Mouse (Mus musculus): ENCODE measurements around the gene Rpl39. TPM values are rescaled to one million over a fixed set of nuclear protein-coding genes. Genes with fewer than 3 reads are reported as not detected.

Rpl39 gene
- polyA plus RNA-seq, 3 experiments from 2014 or later = 704 to 1,016 (median 774) TPM

GRCm38 (mm10) chrX:37063902-37064301 is 21.3 kb downstream of the Rpl39 start:
- ATAC-seq = no peak

DNA sequence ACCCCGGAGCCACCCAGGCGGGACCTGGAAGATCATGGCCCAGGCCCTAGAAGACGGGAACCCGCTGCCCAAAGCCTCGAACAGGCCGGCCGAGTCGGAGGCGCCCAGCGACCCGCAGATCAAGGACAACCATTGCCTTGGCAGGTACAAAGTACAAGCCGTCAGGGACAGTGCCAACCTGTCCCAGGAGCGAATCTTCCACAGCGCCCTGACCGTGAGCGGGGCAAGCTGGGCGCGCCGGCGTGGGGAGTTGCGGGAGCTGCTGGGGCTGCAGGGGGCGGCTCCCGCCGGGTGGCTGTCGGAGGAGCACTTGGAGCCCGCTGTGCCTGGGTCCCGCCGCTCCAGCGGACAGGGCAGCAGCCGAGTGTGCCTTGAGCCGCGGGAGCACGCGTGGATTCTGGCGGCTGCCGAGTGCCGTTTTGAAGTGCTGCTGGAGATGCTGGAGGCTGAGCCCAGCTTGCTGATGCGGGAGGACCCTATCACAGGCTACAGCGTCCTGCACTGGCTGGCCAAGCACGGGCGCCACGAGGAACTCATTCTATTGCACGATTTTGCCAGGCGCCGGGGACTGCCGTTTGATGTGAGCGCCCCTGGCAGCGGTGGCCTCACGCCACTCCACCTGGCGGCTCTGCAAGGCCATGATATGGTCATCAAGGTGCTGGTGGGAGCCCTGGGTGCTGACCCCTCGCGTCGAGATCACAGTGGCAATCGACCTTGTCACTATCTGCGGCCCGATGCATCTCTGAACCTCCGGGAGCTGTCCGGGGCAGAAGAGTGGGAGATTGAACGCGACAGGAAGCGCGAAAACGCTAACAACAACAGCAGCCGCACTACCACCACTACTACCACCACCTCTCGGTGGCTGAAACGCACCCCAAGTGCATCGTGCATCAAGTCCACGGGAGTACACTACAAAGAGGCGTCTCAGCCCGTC is 36.0 kb downstream of the Rpl39 start:
- no peak for ATAC-seq

GRCm38 (mm10) chrX:37048066-37048889 is 36.9 kb downstream of the Rpl39 start, which contains the start of gene Sowahd:
Sowahd (plus strand) TSS chrX:37048845.
- no peak for ATAC-seq

- ATAC-seq = no peak
Observed at GRCm38 (mm10) chrX:37042726-37043125, 42.5 kb downstream of the Rpl39 start.

Other genes with a start within 250 kb of the Rpl39 start
- 100 to 1,000 TPM; 124 to 197 (median 127) TPM for gene Ube2a, start 211.5 kb downstream of the Rpl39 start, polyA plus RNA-seq (2017; shearing (Covaris generic))
- 10 to 100 TPM; 26.9 to 28.7 (median 27.7) TPM for gene C330007P06Rik, start 211.3 kb downstream of the Rpl39 start, polyA plus RNA-seq (2017; shearing (Covaris generic))
- gene Nkrf, start 182.5 kb downstream of the Rpl39 start, polyA plus RNA-seq (2017; shearing (Covaris generic)) = 1 to 10 TPM; 1.5 to 5.6 (median 2.7) TPM
- gene Sept6, start 93.6 kb downstream of the Rpl39 start, polyA plus RNA-seq (2017; shearing (Covaris generic)) = 100 to 1,000 TPM; 122 to 151 (median 141) TPM
- gene Sowahd, start 36.6 kb downstream of the Rpl39 start, polyA plus RNA-seq (2017; shearing (Covaris generic)) = not detected
- gene Upf3b, start 24.9 kb upstream of the Rpl39 start, polyA plus RNA-seq (2017; shearing (Covaris generic)) = 10 to 100 TPM; 38.3 to 47.1 (median 39.0) TPM
- gene Nkap, start 41.4 kb upstream of the Rpl39 start, polyA plus RNA-seq (2017; shearing (Covaris generic)) = 10 to 100 TPM; 21.7 to 35.3 (median 33.7) TPM
- gene Akap14, start 83.4 kb upstream of the Rpl39 start, polyA plus RNA-seq (2017; shearing (Covaris generic)) = under 1 TPM in 2 of 3 experiments, not detected in 1; 0.33 to 0.53 TPM
- gene Ndufa1, start 105.8 kb upstream of the Rpl39 start, polyA plus RNA-seq (2017; shearing (Covaris generic)) = 100 to 1,000 TPM; 266 to 354 (median 305) TPM
- 10 to 100 TPM in 2 of 3 experiments, 1 to 10 TPM in 1; 7.9 to 16.0 (median 11.7) TPM for gene Rnf113a1, start 105.8 kb upstream of the Rpl39 start, polyA plus RNA-seq (2017; shearing (Covaris generic))
- not detected for gene Gm9, start 125.6 kb upstream of the Rpl39 start, polyA plus RNA-seq (2017; shearing (Covaris generic))
- not detected for gene Rhox1, start 136.9 kb upstream of the Rpl39 start, polyA plus RNA-seq (2017; shearing (Covaris generic))
- gene Rhox2a, start 159.6 kb upstream of the Rpl39 start, polyA plus RNA-seq (2017; shearing (Covaris generic)) = not detected
- not detected for gene Rhox3a, start 164.5 kb upstream of the Rpl39 start, polyA plus RNA-seq (2017; shearing (Covaris generic))
- gene Rhox4a, start 179.9 kb upstream of the Rpl39 start, polyA plus RNA-seq (2017; shearing (Covaris generic)) = not detected

All from inflammation-experienced regulatory T-cells, adult 6 months (primary cell).